Mouse (Mus musculus) brown adipose tissue, adult 24 weeks (tissue): ENCODE results near the gene Tmem185b. TPM values are rescaled to one million over a fixed set of nuclear protein-coding genes. Genes with fewer than 3 reads are reported as not detected.
A peak's percentile ranks its signal among the peaks of the same experiment; 100 is the strongest.

Experiments
- H3K27ac ChIP-seq: fragments of 200-500 bp; replicated peaks from 2 replicates; pipeline ENCODE4 v1.5.1; 2012; ENCODE audit warnings: low read depth, mild to moderate bottlenecking, low read length
- H3K4me1 ChIP-seq: fragments of 200-500 bp; 2 replicates; pipeline ENCODE4 v1.6.1; 2012; ENCODE audit warnings: low read length, mixed read lengths; ENCODE audit not compliant: control insufficient read depth, insufficient read depth, insufficient read length
- H3K4me3 ChIP-seq: fragments of 200-500 bp; 2 replicates; pipeline ENCODE4 v1.5.1; 2012; ENCODE audit warnings: low read depth, mild to moderate bottlenecking, low read length, moderate library complexity; ENCODE audit not compliant: insufficient read depth
- polyA plus RNA-seq: library from polyadenylated mRNA; stranded (reverse); fragments of >200 nt; gene quantifications from 2 replicates; pipeline ENCODE4 v1.2.4, GENCODE M21; 2012; ENCODE audit not compliant: missing spikeins, insufficient read depth, insufficient read length

The Tmem185b gene
- polyA plus RNA-seq, 1 experiment = 5.9 TPM

GRCm38 (mm10) chr1:119495396-119495775 lies 30.6 kb upstream of the Tmem185b start:
- Histone ChIP-seq H3K4me1 (peaks cover 66% of the 10 kb centered on the region), H3K4me3 (no peak overlapping the region), H3K27ac (peak overlapping the region; percentile 65)

- peaks cover 67% of the 10 kb centered on the region for H3K4me1 ChIP-seq
- no peak overlapping the region; the same call in 1 of the 2 replicates for H3K27ac ChIP-seq
- no peak overlapping the region for H3K4me3 ChIP-seq
These were observed 28.5 kb upstream of the Tmem185b start for GRCm38 (mm10) chr1:119497346-119498004.

- Histone ChIP-seq H3K27ac (peak overlapping the region; percentile 58), H3K4me3 (no peak overlapping the region), H3K4me1 (peaks cover 67% of the 10 kb centered on the region)
These were observed 27.3 kb upstream of the Tmem185b start for GRCm38 (mm10) chr1:119498536-119499231.

- H3K27ac ChIP-seq = peak overlapping the region; percentile 18; the same call in 1 of the 2 replicates
- no peak overlapping the region for H3K4me3 ChIP-seq
- peaks cover 65% of the 10 kb centered on the region for H3K4me1 ChIP-seq
These were observed 26.5 kb upstream of the Tmem185b start for GRCm38 (mm10) chr1:119499456-119499855.

GRCm38 (mm10) chr1:119501881-119502280 lies 24.1 kb upstream of the Tmem185b start:
- no peak overlapping the region for H3K27ac ChIP-seq
- no peak overlapping the region for H3K4me3 ChIP-seq
- H3K4me1 ChIP-seq = peaks cover 58% of the 10 kb centered on the region

GRCm38 (mm10) chr1:119502729-119503128 lies 23.2 kb upstream of the Tmem185b start:
- Histone ChIP-seq H3K27ac (peak overlapping the region; percentile 89), H3K4me3 (peak overlapping the region; percentile 83), H3K4me1 (peaks cover 59% of the 10 kb centered on the region)

- peak overlapping the region; percentile 89 for H3K27ac ChIP-seq
- peaks cover 60% of the 10 kb centered on the region for H3K4me1 ChIP-seq
- peak overlapping the region; percentile 83 for H3K4me3 ChIP-seq
These were observed 22.8 kb upstream of the Tmem185b start for GRCm38 (mm10) chr1:119503181-119503580.

GRCm38 (mm10) chr1:119503808-119504207 lies 22.2 kb upstream of the Tmem185b start:
- H3K4me3 ChIP-seq = peak overlapping the region; percentile 83
- peaks cover 58% of the 10 kb centered on the region for H3K4me1 ChIP-seq
- H3K27ac ChIP-seq = peak overlapping the region; percentile 89

GRCm38 (mm10) chr1:119504260-119505062 lies 21.5 kb upstream of the Tmem185b start, which contains the start of gene Ralb:
Gene Ralb, minus strand, starts transcription at chr1:119504794.
- H3K4me1 ChIP-seq = peaks cover 57% of the 10 kb centered on the region
- H3K4me3 ChIP-seq = peak within 1 kb of the TSS; percentile 83
- peak within 1 kb of the TSS; percentile 89 for H3K27ac ChIP-seq

- Histone ChIP-seq H3K27ac (no peak overlapping the region), H3K4me3 (no peak overlapping the region), H3K4me1 (peaks cover 63% of the 10 kb centered on the region)
These were observed 20.0 kb upstream of the Tmem185b start for GRCm38 (mm10) chr1:119505951-119506350.

GRCm38 (mm10) chr1:119508548-119508947 lies 17.4 kb upstream of the Tmem185b start:
- Histone ChIP-seq H3K27ac (peak overlapping the region; percentile 50), H3K4me3 (no peak overlapping the region), H3K4me1 (peaks cover 49% of the 10 kb centered on the region)

GRCm38 (mm10) chr1:119509474-119509873 lies 16.5 kb upstream of the Tmem185b start:
- H3K4me1 ChIP-seq = peaks cover 49% of the 10 kb centered on the region
- H3K4me3 ChIP-seq = no peak overlapping the region
- H3K27ac ChIP-seq = 0 out of 2 replicates have a peak overlapping the region, but pooled peaks have one; percentile 46

- peak overlapping the region; percentile 55 for H3K27ac ChIP-seq
- no peak overlapping the region for H3K4me3 ChIP-seq
- peaks cover 46% of the 10 kb centered on the region for H3K4me1 ChIP-seq
These were observed 15.6 kb upstream of the Tmem185b start for GRCm38 (mm10) chr1:119510409-119510808.

GRCm38 (mm10) chr1:119510857-119511256 lies 15.1 kb upstream of the Tmem185b start:
- H3K4me1 ChIP-seq = peaks cover 46% of the 10 kb centered on the region
- H3K27ac ChIP-seq = peak overlapping the region; percentile 55
- H3K4me3 ChIP-seq = no peak overlapping the region

GRCm38 (mm10) chr1:119518060-119518459 lies 7.9 kb upstream of the Tmem185b start:
- Histone ChIP-seq H3K4me1 (no peaks in the 10 kb centered on the region), H3K4me3 (no peak overlapping the region), H3K27ac (no peak overlapping the region)
